Mouse (Mus musculus): ENCODE measurements at regions not wholly inside any gene's neighbourhood (a gene's known extent, or its start where the extent isn't known, plus 50 kb on each side); places are given as distances from the start of the nearest gene placed in this dataset.

DNA sequence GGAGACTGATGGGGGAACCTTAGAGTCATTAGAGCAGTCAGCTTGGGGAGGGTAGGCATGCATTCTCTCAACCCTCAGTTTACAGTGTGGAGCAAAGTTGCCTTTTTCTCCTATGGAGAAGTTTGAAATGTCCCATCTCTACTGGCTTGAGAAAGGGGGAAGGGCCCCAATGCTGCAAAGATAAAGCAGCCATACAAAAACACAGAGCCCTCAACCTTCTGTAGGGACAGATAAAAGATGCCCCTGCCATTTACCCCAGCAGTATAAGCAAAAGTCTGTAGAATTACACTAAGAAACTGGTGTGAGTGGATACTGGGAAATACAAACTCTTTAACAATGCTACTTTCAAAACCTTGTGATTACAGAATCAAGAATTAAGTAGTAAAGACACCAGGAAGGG is 71.9 kb upstream of the Tmem215 start:
- no peaks in the 10 kb centered on the region for H3K9me3 ChIP-seq (ENCODE audit: control insufficient read depth, low read length)
- no peaks in the 10 kb centered on the region for H3K36me3 ChIP-seq (ENCODE audit: control insufficient read depth, insufficient read depth, low read length)
- no peak overlapping the region for H3K9ac ChIP-seq (ENCODE audit: low read depth, low read length)
- H3K27me3 ChIP-seq (ENCODE audit: control insufficient read depth, insufficient read depth, low read length): no peaks in the 10 kb centered on the region
- H3K27ac ChIP-seq (ENCODE audit: low read depth, low read length): no peak overlapping the region
- H3K4me2 ChIP-seq (replicated peaks; ENCODE audit: low read depth, low read length): no peak overlapping the region
- H3K4me3 ChIP-seq (ENCODE audit: low read depth, low read length): no peak overlapping the region
- ATAC-seq (ENCODE audit: low FRiP score) (no peak), DNase-seq (ENCODE audit: low spot score) (no peak)
- H3K4me1 ChIP-seq (replicated peaks; ENCODE audit: control insufficient read depth, insufficient read depth, low read length): no peaks in the 10 kb centered on the region

DNA sequence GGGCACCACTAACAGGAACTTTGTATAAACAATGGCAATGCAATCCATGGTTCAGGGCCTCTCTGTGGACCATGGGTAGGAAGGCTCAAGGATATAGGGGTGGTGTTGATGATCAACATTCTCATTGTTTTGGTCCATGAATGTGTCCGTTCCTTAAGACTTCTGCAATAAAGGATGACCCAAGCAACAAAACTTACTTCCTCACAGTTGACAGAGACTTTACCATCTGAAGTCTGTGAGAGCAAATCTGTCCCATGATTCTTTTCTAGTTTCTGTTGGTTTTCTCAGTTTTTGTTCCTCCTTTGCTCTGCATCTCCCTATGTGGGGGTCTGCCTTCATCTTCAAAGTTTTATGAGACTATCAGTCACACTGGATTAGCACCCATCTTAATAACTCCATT is 81.8 kb upstream of the Tmem215 start:
- ATAC-seq (ENCODE audit: low FRiP score): no peak
- no peaks in the 10 kb centered on the region for H3K27me3 ChIP-seq (ENCODE audit: control insufficient read depth, insufficient read depth, low read length)
- H3K4me2 ChIP-seq (replicated peaks; ENCODE audit: low read depth, low read length): no peak overlapping the region
- no peak overlapping the region for H3K9ac ChIP-seq (ENCODE audit: low read depth, low read length)
- H3K36me3 ChIP-seq (ENCODE audit: control insufficient read depth, insufficient read depth, low read length): no peaks in the 10 kb centered on the region
- no peak overlapping the region for H3K27ac ChIP-seq (ENCODE audit: low read depth, low read length)
- DNase-seq (ENCODE audit: low spot score): no peak
- H3K4me3 ChIP-seq (ENCODE audit: low read depth, low read length): no peak overlapping the region
- H3K9me3 ChIP-seq (ENCODE audit: control insufficient read depth, low read length): no peaks in the 10 kb centered on the region
- WGBS: 93% methylated on average over 1 of the region's 1 CpGs
- no peaks in the 10 kb centered on the region for H3K4me1 ChIP-seq (replicated peaks; ENCODE audit: control insufficient read depth, insufficient read depth, low read length)

DNA sequence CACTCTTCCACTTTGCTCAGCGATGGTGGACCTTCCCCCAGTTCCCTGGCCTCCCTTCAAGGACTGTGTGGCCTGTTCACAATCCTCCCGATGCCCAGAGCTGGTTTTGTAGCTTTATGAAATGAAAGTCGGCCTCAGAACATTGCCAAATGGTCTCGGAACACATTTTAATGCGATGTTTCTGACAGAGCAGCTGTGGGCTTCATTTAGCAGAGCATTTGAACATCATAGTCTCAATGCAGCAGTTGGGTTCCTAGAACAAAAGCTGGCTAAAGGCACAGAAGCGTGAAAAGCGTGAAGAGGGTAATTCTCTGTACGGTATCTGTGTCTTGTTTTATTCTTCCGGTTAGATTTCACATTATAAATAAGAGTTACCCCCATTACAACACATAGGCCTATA is 86.7 kb upstream of the Tmem215 start:
- H3K36me3 ChIP-seq (ENCODE audit: control insufficient read depth, insufficient read depth, low read length): no peaks in the 10 kb centered on the region
- 79% methylated on average over 9 of the region's 9 CpGs for WGBS
- H3K27ac ChIP-seq (ENCODE audit: low read depth, low read length): no peak overlapping the region
- H3K4me3 ChIP-seq (ENCODE audit: low read depth, low read length): no peak overlapping the region
- H3K4me1 ChIP-seq (replicated peaks; ENCODE audit: control insufficient read depth, insufficient read depth, low read length): no peaks in the 10 kb centered on the region
- H3K27me3 ChIP-seq (ENCODE audit: control insufficient read depth, insufficient read depth, low read length): no peaks in the 10 kb centered on the region
- no peak overlapping the region for H3K4me2 ChIP-seq (replicated peaks; ENCODE audit: low read depth, low read length)
- no peaks in the 10 kb centered on the region for H3K9me3 ChIP-seq (ENCODE audit: control insufficient read depth, low read length)
- no peak overlapping the region for H3K9ac ChIP-seq (ENCODE audit: low read depth, low read length)
- ATAC-seq (ENCODE audit: low FRiP score): no peak
- peak; percentile 3 for DNase-seq (ENCODE audit: low spot score)

DNA sequence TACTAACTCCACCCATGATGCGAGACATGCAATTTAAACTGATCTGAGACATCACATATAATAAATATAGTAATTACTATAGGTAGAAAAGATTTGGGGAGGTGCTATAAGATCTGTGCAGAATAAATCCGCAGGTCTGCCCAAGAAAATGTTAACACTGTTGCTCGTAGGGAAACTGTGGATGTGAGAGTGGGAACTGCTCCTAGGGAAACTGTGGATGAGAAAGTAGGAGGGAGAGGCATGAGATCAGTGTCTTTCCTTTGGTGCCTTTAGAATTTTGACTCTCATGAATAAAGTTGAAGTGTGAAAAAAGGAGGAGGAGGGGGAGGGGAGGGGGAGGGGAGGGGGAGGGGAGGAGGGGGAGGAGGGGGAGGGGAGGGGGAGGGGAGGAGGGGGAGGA is 87.3 kb upstream of the Tmem215 start:
- Histone ChIP-seq H3K36me3 (ENCODE audit: control insufficient read depth, insufficient read depth, low read length) (no peaks in the 10 kb centered on the region), H3K4me2 (replicated peaks; ENCODE audit: low read depth, low read length) (no peak overlapping the region), H3K27ac (ENCODE audit: low read depth, low read length) (no peak overlapping the region), H3K9ac (ENCODE audit: low read depth, low read length) (no peak overlapping the region), H3K27me3 (ENCODE audit: control insufficient read depth, insufficient read depth, low read length) (no peaks in the 10 kb centered on the region), H3K9me3 (ENCODE audit: control insufficient read depth, low read length) (no peaks in the 10 kb centered on the region), H3K4me3 (ENCODE audit: low read depth, low read length) (no peak overlapping the region), H3K4me1 (replicated peaks; ENCODE audit: control insufficient read depth, insufficient read depth, low read length) (no peaks in the 10 kb centered on the region)
- DNase-seq (ENCODE audit: low spot score): no peak
- WGBS: 88% methylated on average over 3 of the region's 3 CpGs
- no peak for ATAC-seq (ENCODE audit: low FRiP score)

DNA sequence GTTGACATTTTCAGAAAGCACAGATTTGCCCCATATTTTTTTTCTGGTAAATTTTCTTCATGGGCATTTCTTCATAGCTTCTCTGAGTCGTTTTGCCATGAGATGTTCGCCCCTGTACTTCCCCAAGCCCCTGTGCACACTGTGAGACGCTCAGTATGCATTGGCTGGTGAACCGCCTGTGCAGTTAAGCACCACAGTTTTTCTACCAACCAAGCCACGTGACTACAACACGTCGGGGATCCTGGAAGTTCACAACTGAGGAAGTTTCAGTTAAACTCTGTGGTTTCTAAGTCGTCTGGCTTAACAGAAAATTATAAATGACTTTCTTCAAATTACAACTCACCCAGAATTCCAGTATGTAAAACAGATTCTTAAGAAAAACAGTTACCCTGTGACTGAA is 91.7 kb upstream of the Tmem215 start:
- no peak overlapping the region for H3K27ac ChIP-seq (ENCODE audit: low read depth, low read length)
- ATAC-seq (ENCODE audit: low FRiP score) (no peak), DNase-seq (ENCODE audit: low spot score) (no peak)
- no peak overlapping the region for H3K9ac ChIP-seq (ENCODE audit: low read depth, low read length)
- H3K4me2 ChIP-seq (replicated peaks; ENCODE audit: low read depth, low read length): no peak overlapping the region
- 77% methylated on average over 8 of the region's 8 CpGs for WGBS
- no peak overlapping the region for H3K4me3 ChIP-seq (ENCODE audit: low read depth, low read length)
- H3K4me1 ChIP-seq (replicated peaks; ENCODE audit: control insufficient read depth, insufficient read depth, low read length): no peaks in the 10 kb centered on the region
- H3K9me3 ChIP-seq (ENCODE audit: control insufficient read depth, low read length): no peaks in the 10 kb centered on the region
- no peaks in the 10 kb centered on the region for H3K36me3 ChIP-seq (ENCODE audit: control insufficient read depth, insufficient read depth, low read length)
- H3K27me3 ChIP-seq (ENCODE audit: control insufficient read depth, insufficient read depth, low read length): no peaks in the 10 kb centered on the region

DNA sequence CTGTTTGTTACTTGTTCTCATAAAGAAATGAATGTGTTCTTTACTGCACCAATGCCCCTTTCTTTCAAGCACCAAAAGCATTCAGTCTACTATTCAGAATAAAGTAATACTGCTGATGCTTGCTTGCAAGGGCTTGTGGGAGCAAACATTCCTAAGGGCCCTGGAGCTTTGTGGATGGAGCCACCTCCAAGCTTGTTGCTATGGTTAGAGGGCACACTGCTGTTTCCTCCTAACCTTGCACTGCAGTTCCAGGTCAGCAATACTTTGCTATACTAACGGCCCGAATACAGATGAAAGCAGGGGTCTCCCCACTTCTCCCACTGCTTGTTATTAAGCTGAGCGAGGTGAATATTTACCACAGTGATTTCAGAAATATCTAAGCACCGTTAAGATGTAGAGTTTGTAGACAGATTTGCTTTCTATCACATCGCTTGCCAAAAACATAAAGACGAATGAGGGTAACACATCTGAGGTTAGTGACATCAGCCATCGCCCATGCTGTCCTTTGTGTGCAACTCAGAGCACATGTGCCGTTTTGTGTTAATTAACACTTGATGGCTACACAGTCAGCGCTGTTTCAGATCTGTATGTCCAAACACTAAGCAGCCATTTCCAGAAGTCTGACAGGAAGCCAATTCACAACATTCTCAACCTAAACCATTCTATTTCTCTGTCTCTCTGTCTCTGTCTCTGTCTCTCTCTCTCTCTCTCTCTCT is 96.4 kb upstream of the Ndufb6 start:
- ATAC-seq (ENCODE audit: low FRiP score) (no peak), DNase-seq (ENCODE audit: low spot score) (no peak)
- no peak overlapping the region for H3K4me3 ChIP-seq (ENCODE audit: low read depth, low read length)
- no peaks in the 10 kb centered on the region for H3K27me3 ChIP-seq (ENCODE audit: control insufficient read depth, insufficient read depth, low read length)
- no peak overlapping the region for H3K27ac ChIP-seq (ENCODE audit: low read depth, low read length)
- no peak overlapping the region for H3K4me2 ChIP-seq (replicated peaks; ENCODE audit: low read depth, low read length)
- no peak overlapping the region for H3K9ac ChIP-seq (ENCODE audit: low read depth, low read length)
- 76% methylated on average over 9 of the region's 9 CpGs for WGBS
- no peaks in the 10 kb centered on the region for H3K4me1 ChIP-seq (replicated peaks; ENCODE audit: control insufficient read depth, insufficient read depth, low read length)
- H3K36me3 ChIP-seq (ENCODE audit: control insufficient read depth, insufficient read depth, low read length): no peaks in the 10 kb centered on the region
- no peaks in the 10 kb centered on the region for H3K9me3 ChIP-seq (ENCODE audit: control insufficient read depth, low read length)

DNA sequence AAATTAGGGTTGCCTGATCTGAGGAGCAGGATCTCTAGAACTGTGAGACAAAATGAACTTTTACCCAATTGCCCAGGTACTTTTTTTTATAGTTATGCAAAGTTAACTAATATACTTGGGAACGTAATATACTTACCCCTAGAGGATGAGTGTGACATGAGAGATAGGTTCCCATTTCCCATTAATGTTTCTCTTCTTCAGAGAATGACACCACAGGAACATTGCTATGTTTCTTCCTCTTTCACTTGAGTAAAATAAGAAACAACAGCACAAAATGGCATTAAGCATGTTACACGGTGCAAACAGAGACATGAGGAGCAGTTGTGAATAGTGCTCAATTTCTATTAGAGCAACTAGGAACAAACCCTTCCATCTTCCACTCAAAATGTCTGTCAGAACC is 95.0 kb upstream of the Ndufb6 start:
- Histone ChIP-seq H3K4me3 (ENCODE audit: low read depth, low read length) (no peak overlapping the region), H3K4me2 (replicated peaks; ENCODE audit: low read depth, low read length) (no peak overlapping the region), H3K9ac (ENCODE audit: low read depth, low read length) (no peak overlapping the region), H3K36me3 (ENCODE audit: control insufficient read depth, insufficient read depth, low read length) (no peaks in the 10 kb centered on the region), H3K4me1 (replicated peaks; ENCODE audit: control insufficient read depth, insufficient read depth, low read length) (no peaks in the 10 kb centered on the region), H3K27me3 (ENCODE audit: control insufficient read depth, insufficient read depth, low read length) (no peaks in the 10 kb centered on the region), H3K9me3 (ENCODE audit: control insufficient read depth, low read length) (no peaks in the 10 kb centered on the region), H3K27ac (ENCODE audit: low read depth, low read length) (no peak overlapping the region)
- DNase-seq (ENCODE audit: low spot score): no peak
- no peak for ATAC-seq (ENCODE audit: low FRiP score)
- WGBS: 94% methylated on average over 2 of the region's 2 CpGs

DNA sequence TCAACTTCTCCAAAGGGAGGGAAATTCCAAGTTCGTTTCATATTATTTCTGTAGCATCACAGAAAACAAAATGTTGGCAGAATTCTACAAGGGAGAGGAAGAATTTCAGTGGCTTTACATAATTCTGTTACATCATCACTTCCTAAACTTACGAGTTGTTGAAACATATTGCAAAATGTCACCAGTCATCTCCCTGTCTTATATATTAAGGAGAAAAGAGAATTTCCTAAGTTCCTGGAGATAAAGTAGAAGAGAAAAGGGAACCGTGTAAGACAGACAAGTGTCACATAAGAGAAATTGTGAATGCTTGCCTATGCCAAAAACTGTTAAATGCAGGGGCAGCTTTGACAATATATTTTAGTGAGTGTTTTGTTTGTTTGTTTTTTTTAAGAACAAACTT is 85.1 kb upstream of the Ndufb6 start:
- Histone ChIP-seq H3K4me2 (replicated peaks; ENCODE audit: low read depth, low read length) (no peak overlapping the region), H3K9ac (ENCODE audit: low read depth, low read length) (no peak overlapping the region), H3K4me3 (ENCODE audit: low read depth, low read length) (no peak overlapping the region), H3K27ac (ENCODE audit: low read depth, low read length) (no peak overlapping the region), H3K4me1 (replicated peaks; ENCODE audit: control insufficient read depth, insufficient read depth, low read length) (no peaks in the 10 kb centered on the region), H3K36me3 (ENCODE audit: control insufficient read depth, insufficient read depth, low read length) (no peaks in the 10 kb centered on the region), H3K27me3 (ENCODE audit: control insufficient read depth, insufficient read depth, low read length) (no peaks in the 10 kb centered on the region), H3K9me3 (ENCODE audit: control insufficient read depth, low read length) (no peaks in the 10 kb centered on the region)
- 84% methylated on average over 3 of the region's 3 CpGs for WGBS
- ATAC-seq (ENCODE audit: low FRiP score) (no peak), DNase-seq (ENCODE audit: low spot score) (no peak)

DNA sequence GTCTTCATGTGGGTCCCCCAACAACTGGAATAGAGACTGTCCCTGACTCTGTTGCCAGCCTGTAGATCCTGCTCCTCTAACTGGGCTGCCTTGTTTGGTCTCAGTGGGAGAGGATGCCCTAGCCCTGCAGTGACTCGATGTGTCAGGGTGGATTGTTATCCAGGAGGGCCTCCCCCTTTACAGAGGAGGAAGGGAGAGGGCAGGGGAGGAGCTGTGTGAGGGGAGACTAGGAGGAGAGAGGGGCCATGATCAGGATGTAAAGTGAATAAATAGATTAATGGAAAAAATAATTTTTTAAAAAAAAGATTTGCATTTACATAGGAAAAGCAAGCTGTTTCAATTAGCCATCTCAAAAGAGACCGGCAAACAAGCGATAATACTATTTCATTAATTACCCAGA is 80.1 kb upstream of the Ndufb6 start:
- WGBS: 56% methylated on average over 3 of the region's 3 CpGs
- H3K4me3 ChIP-seq (ENCODE audit: low read depth, low read length): no peak overlapping the region
- no peak overlapping the region for H3K4me2 ChIP-seq (replicated peaks; ENCODE audit: low read depth, low read length)
- no peaks in the 10 kb centered on the region for H3K4me1 ChIP-seq (replicated peaks; ENCODE audit: control insufficient read depth, insufficient read depth, low read length)
- H3K27me3 ChIP-seq (ENCODE audit: control insufficient read depth, insufficient read depth, low read length): no peaks in the 10 kb centered on the region
- ATAC-seq (ENCODE audit: low FRiP score) (0 out of 2 replicates have a peak, but pooled peaks have one; percentile 10), DNase-seq (ENCODE audit: low spot score) (no peak)
- no peaks in the 10 kb centered on the region for H3K9me3 ChIP-seq (ENCODE audit: control insufficient read depth, low read length)
- H3K27ac ChIP-seq (ENCODE audit: low read depth, low read length): no peak overlapping the region
- no peaks in the 10 kb centered on the region for H3K36me3 ChIP-seq (ENCODE audit: control insufficient read depth, insufficient read depth, low read length)
- no peak overlapping the region for H3K9ac ChIP-seq (ENCODE audit: low read depth, low read length)
